Mouse (Mus musculus) thymus, adult 2 months (tissue): ENCODE measurements around the gene Med11.

Source experiments
- CTCF ChIP-seq: fragments of 200-500 bp; IDR thresholded peaks from 2 replicates; pipeline ENCODE4 v1.5.1; 2012; ENCODE audit warnings: mild to moderate bottlenecking, control low read depth, low read length, moderate library complexity, borderline replicate concordance; ENCODE audit not compliant: control insufficient read depth, poor library complexity, insufficient read depth; ENCODE audit errors: extremely low read depth
- POLR2A ChIP-seq: fragments of 200-500 bp; IDR thresholded peaks from 2 replicates; pipeline ENCODE4 v1.6.1; 2012; ENCODE audit warnings: mild to moderate bottlenecking, low read length, control low read depth, moderate library complexity; ENCODE audit not compliant: control insufficient read depth, poor library complexity, insufficient read depth; ENCODE audit errors: extremely low read depth

- TF ChIP-seq CTCF (no peak), POLR2A (no peak)
Measured at GRCm38 (mm10) chr11:70433569-70433943, 18.2 kb upstream of the Med11 start.
